Mouse (Mus musculus) testis, adult 2 months (tissue): ENCODE measurements around the gene Senp3. TPM values are rescaled to one million over a fixed set of nuclear protein-coding genes. Genes with fewer than 3 reads are reported as not detected.

Experiments
- H3K27ac ChIP-seq: fragments of 200-500 bp; 2 replicates; pipeline ENCODE4 v1.5.1; 2012; ENCODE audit warnings: low read depth, low read length; ENCODE audit not compliant: control insufficient read depth, insufficient read depth
- H3K27me3 ChIP-seq: fragments of 200-500 bp; 2 replicates; pipeline ENCODE4 v1.6.1; 2012; ENCODE audit warnings: mild to moderate bottlenecking, low read length, moderate library complexity; ENCODE audit not compliant: control insufficient read depth, insufficient read depth
- H3K36me3 ChIP-seq: fragments of 200-500 bp; 2 replicates; pipeline ENCODE4 v1.6.1; 2012; ENCODE audit warnings: mild to moderate bottlenecking, low read length; ENCODE audit not compliant: control insufficient read depth, insufficient read depth
- H3K4me1 ChIP-seq: fragments of 200-500 bp; 2 replicates; pipeline ENCODE4 v1.6.1; 2012; ENCODE audit warnings: low read length; ENCODE audit not compliant: control insufficient read depth, insufficient read depth
- H3K4me3 ChIP-seq: fragments of 200-500 bp; 2 replicates; pipeline ENCODE4 v1.5.1; 2012; ENCODE audit warnings: low read depth, mild to moderate bottlenecking, low read length, moderate library complexity, mixed read lengths; ENCODE audit not compliant: control insufficient read depth
- CTCF ChIP-seq: fragments of 200-500 bp; IDR thresholded peaks from 2 replicates; pipeline ENCODE4 v1.5.1; 2012; ENCODE audit warnings: low read depth, mild to moderate bottlenecking, inconsistent platforms, low read length, moderate library complexity; ENCODE audit not compliant: control insufficient read depth, insufficient read depth, insufficient replicate concordance
- POLR2A ChIP-seq: fragments of 200-500 bp; IDR thresholded peaks from 2 replicates; pipeline ENCODE4 v1.6.1; 2012; ENCODE audit warnings: low read depth, mild to moderate bottlenecking, inconsistent platforms, low read length, moderate library complexity; ENCODE audit not compliant: control insufficient read depth
- polyA plus RNA-seq: library from polyadenylated mRNA; depleted of rRNA; stranded (reverse); fragments of >200 nt; gene quantifications from 2 replicates; pipeline ENCODE4 v1.2.3, GENCODE M21; 2012

Gene Senp3
- polyA plus RNA-seq, 1 experiment = 67.6 TPM

DNA sequence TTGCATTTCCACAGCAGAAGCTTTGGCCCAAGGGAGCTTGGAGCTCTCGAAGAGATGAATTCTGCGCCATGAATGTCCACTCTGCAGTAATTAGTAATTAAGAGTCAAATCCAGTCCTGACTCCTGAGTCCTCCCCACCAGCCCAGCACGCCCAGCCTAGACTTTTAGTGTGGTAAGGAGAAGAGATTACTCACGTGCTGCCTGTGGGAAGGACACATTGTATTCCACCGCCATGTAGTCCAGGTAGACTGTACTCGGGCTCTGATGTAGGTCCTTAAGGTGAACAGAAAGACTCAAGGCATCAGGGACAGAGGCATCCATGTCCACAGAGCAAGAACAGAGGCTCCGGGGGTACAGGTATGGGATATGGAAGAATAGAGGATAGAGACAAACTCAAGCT is 17.0 kb downstream of the Senp3 start:
- H3K4me3 ChIP-seq = no peak overlapping the region
- H3K27me3 ChIP-seq = no peaks in the 10 kb centered on the region
- H3K36me3 ChIP-seq = peaks cover 1% of the 10 kb centered on the region; the same call in 1 of the 2 replicates
- no peak overlapping the region for H3K27ac ChIP-seq
- peaks cover 6% of the 10 kb centered on the region for H3K4me1 ChIP-seq
- no peak for TF ChIP-seq POLR2A

GRCm38 (mm10) chr11:69663795-69664194 is 18.1 kb downstream of the Senp3 start:
- no peak for TF ChIP-seq CTCF
- no peak for TF ChIP-seq POLR2A
- Histone ChIP-seq H3K27me3 (no peaks in the 10 kb centered on the region), H3K27ac (no peak overlapping the region), H3K4me3 (no peak overlapping the region), H3K36me3 (peaks cover 1% of the 10 kb centered on the region; the same call in 1 of the 2 replicates), H3K4me1 (peaks cover 6% of the 10 kb centered on the region)

DNA sequence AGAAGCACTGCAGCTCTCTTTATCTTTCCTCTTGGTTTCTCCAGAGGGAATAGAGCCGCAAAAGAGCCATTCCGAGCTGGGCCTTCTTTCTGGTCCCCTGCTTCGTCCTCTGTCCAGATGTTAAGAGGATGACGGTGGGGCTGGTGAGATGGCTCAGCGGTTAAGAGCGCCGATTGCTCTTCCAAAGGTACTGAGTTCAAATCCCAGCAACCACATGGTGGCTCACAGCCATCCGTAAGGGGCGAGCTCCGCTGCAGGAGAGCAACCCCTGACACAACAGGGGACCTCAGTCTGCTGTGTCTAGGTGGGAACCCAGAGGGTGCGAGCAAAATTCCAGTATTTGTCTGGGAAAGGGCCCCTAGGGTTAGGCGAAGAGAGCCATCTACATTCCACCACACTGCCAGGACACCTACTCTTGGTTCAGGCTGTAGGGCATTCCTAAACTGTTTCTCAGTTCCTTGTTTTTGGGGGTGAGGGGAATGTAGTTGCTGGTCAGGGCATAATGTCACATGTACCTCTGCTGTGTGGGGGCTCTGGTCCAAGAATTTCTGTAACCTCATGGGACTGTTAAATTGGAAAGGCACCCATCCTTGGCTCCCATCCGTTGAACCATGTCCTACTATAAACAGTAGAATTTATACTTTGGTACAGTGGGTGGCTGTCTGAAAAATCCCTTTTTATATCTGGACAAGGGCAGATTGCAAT is 18.8 kb downstream of the Senp3 start:
- peak overlapping the region; percentile 99 for H3K27ac ChIP-seq
- peaks cover 6% of the 10 kb centered on the region for H3K4me1 ChIP-seq
- H3K4me3 ChIP-seq = peak overlapping the region; percentile 98
- no peaks in the 10 kb centered on the region for H3K27me3 ChIP-seq
- H3K36me3 ChIP-seq = no peaks in the 10 kb centered on the region
- no peak for TF ChIP-seq POLR2A
- no peak for TF ChIP-seq CTCF

GRCm38 (mm10) chr11:69662213-69662966 is 19.5 kb downstream of the Senp3 start, which contains the start of gene Mpdu1:
Mpdu1 (minus strand) TSS chr11:69662642.
- H3K27ac ChIP-seq = peak within 1 kb of the TSS; percentile 99
- peaks cover 6% of the 10 kb centered on the region for H3K4me1 ChIP-seq
- peak within 1 kb of the TSS; percentile 98 for H3K4me3 ChIP-seq
- H3K27me3 ChIP-seq = no peaks in the 10 kb centered on the region
- no peaks in the 10 kb centered on the region for H3K36me3 ChIP-seq
- no peak for TF ChIP-seq CTCF
- TF ChIP-seq POLR2A = peak; percentile 89

GRCm38 (mm10) chr11:69661221-69661881 is 20.5 kb downstream of the Senp3 start:
- Histone ChIP-seq H3K4me3 (peak overlapping the region; percentile 98), H3K36me3 (no peaks in the 10 kb centered on the region), H3K27me3 (no peaks in the 10 kb centered on the region), H3K27ac (peak overlapping the region; percentile 31; the same call in 1 of the 2 replicates), H3K4me1 (peaks cover 6% of the 10 kb centered on the region)
- no peak for TF ChIP-seq CTCF
- no peak for TF ChIP-seq POLR2A

DNA sequence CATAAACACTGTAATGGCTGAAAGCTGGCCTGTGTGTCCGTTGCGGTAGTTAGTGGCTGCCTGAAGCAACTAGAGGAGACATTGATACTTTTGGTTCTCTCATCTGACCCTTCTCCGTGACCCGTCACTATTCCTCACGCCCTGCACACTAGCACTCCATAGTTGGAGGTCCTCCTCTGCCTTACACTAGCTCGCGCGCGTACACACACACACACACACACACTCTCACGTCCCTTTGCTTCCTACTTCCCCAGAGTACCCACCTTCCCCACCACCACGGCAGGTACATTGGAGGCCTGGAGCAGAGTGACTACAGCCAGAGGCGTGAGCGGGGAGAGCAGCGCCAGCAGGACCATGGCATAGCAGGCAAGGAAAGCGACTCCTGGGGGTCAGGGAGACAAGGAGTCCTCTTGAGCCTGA is 24.4 kb downstream of the Senp3 start:
- Histone ChIP-seq H3K27me3 (no peaks in the 10 kb centered on the region), H3K27ac (no peak overlapping the region), H3K4me3 (no peak overlapping the region), H3K4me1 (peaks cover 18% of the 10 kb centered on the region), H3K36me3 (no peaks in the 10 kb centered on the region)
- TF ChIP-seq CTCF (no peak), POLR2A (no peak)

- Histone ChIP-seq H3K27me3 (no peaks in the 10 kb centered on the region), H3K27ac (no peak overlapping the region), H3K4me3 (no peak overlapping the region), H3K36me3 (peaks cover 5% of the 10 kb centered on the region; the same call in 1 of the 2 replicates), H3K4me1 (peaks cover 18% of the 10 kb centered on the region)
- TF ChIP-seq POLR2A (no peak), CTCF (peak; percentile 45; the same call in 1 of the 2 replicates)
Observed at GRCm38 (mm10) chr11:69656617-69657461, 25.0 kb downstream of the Senp3 start.
